Mouse (Mus musculus): ENCODE measurements around the gene Tnfsf13b. TPM values are rescaled to one million over a fixed set of nuclear protein-coding genes. Genes with fewer than 3 reads are reported as not detected.

Tnfsf13b gene
- polyA plus RNA-seq, 1 experiment from 2014 or later = 0.25 TPM

- peaks cover 16% of the 10 kb centered on the region for H3K4me1 ChIP-seq (replicated peaks; ENCODE audit: control insufficient read depth, insufficient read depth, low read length)
- DNase-seq (ENCODE audit: low spot score) (no peak), ATAC-seq (replicated peaks; ENCODE audit: low FRiP score) (no peak)
- H3K9me3 ChIP-seq (ENCODE audit: control insufficient read depth, low read length) = no peaks in the 10 kb centered on the region
- H3K4me3 ChIP-seq (ENCODE audit: low read depth, low read length) = peak overlapping the region; percentile 87
- peak overlapping the region; percentile 88 for H3K9ac ChIP-seq (ENCODE audit: low read depth, low read length)
- H3K4me2 ChIP-seq = peak overlapping the region; percentile 92
- no peaks in the 10 kb centered on the region for H3K27me3 ChIP-seq (replicated peaks; ENCODE audit: control insufficient read depth, insufficient read depth, low read length)
- H3K27ac ChIP-seq (ENCODE audit: low read depth, low read length) = no peak overlapping the region
- no peaks in the 10 kb centered on the region for H3K36me3 ChIP-seq (ENCODE audit: control insufficient read depth, insufficient read depth, low read length)
- 47% methylated on average over 18 of the region's 18 CpGs for WGBS
These were observed 27.6 kb upstream of the Tnfsf13b start for GRCm38 (mm10) chr8:9978475-9979230.

- ATAC-seq (replicated peaks; ENCODE audit: low FRiP score) (no peak), DNase-seq (ENCODE audit: low spot score) (no peak)
- Histone ChIP-seq H3K4me2 (peak overlapping the region; percentile 92), H3K27me3 (replicated peaks; ENCODE audit: control insufficient read depth, insufficient read depth, low read length) (no peaks in the 10 kb centered on the region), H3K4me3 (ENCODE audit: low read depth, low read length) (no peak overlapping the region), H3K9ac (ENCODE audit: low read depth, low read length) (no peak overlapping the region), H3K27ac (ENCODE audit: low read depth, low read length) (no peak overlapping the region), H3K36me3 (ENCODE audit: control insufficient read depth, insufficient read depth, low read length) (no peaks in the 10 kb centered on the region), H3K9me3 (ENCODE audit: control insufficient read depth, low read length) (no peaks in the 10 kb centered on the region), H3K4me1 (replicated peaks; ENCODE audit: control insufficient read depth, insufficient read depth, low read length) (peaks cover 16% of the 10 kb centered on the region)
- 43% methylated on average over 1 of the region's 1 CpGs for WGBS
These were observed 26.5 kb upstream of the Tnfsf13b start for GRCm38 (mm10) chr8:9979746-9980145.

GRCm38 (mm10) chr8:9980188-9980587 lies 26.1 kb upstream of the Tnfsf13b start:
- Histone ChIP-seq H3K9me3 (ENCODE audit: control insufficient read depth, low read length) (no peaks in the 10 kb centered on the region), H3K27me3 (replicated peaks; ENCODE audit: control insufficient read depth, insufficient read depth, low read length) (no peaks in the 10 kb centered on the region), H3K27ac (ENCODE audit: low read depth, low read length) (no peak overlapping the region), H3K9ac (ENCODE audit: low read depth, low read length) (no peak overlapping the region), H3K4me1 (replicated peaks; ENCODE audit: control insufficient read depth, insufficient read depth, low read length) (peaks cover 16% of the 10 kb centered on the region), H3K4me2 (peak overlapping the region; percentile 92; the same call in 1 of the 2 replicates), H3K36me3 (ENCODE audit: control insufficient read depth, insufficient read depth, low read length) (no peaks in the 10 kb centered on the region), H3K4me3 (ENCODE audit: low read depth, low read length) (no peak overlapping the region)
- ATAC-seq (replicated peaks; ENCODE audit: low FRiP score) (no peak), DNase-seq (ENCODE audit: low spot score) (no peak)

GRCm38 (mm10) chr8:10004115-10004514 lies 2.2 kb upstream of the Tnfsf13b start:
- no peak for ATAC-seq (replicated peaks; ENCODE audit: low FRiP score)

GRCm38 (mm10) chr8:10006986-10007659 lies 856 bp downstream of the Tnfsf13b start:
- Histone ChIP-seq H3K4me3 (ENCODE audit: low read depth, low read length) (peak overlapping the region; percentile 22), H3K4me1 (replicated peaks; ENCODE audit: control insufficient read depth, insufficient read depth, low read length) (no peaks in the 10 kb centered on the region), H3K36me3 (ENCODE audit: control insufficient read depth, insufficient read depth, low read length) (no peaks in the 10 kb centered on the region), H3K9ac (ENCODE audit: low read depth, low read length) (no peak overlapping the region), H3K27ac (ENCODE audit: low read depth, low read length) (no peak overlapping the region), H3K27me3 (replicated peaks; ENCODE audit: control insufficient read depth, insufficient read depth, low read length) (peaks cover 8% of the 10 kb centered on the region), H3K4me2 (peak overlapping the region; percentile 69), H3K9me3 (ENCODE audit: control insufficient read depth, low read length) (no peaks in the 10 kb centered on the region)
- 7% methylated on average over 29 of the region's 29 CpGs for WGBS
- DNase-seq (ENCODE audit: low spot score) (peak; percentile 46), ATAC-seq (replicated peaks; ENCODE audit: low FRiP score) (no peak)

More at GRCm38 (mm10) chr8:10004115-10004514, 2.2 kb upstream of the Tnfsf13b start:
- no peak overlapping the region for H3K9ac ChIP-seq (ENCODE audit: low read depth, low read length)
- no peaks in the 10 kb centered on the region for H3K9me3 ChIP-seq (ENCODE audit: control insufficient read depth, low read length)
- H3K4me3 ChIP-seq (ENCODE audit: low read depth, low read length) = no peak overlapping the region
- WGBS = 74% methylated on average over 7 of the region's 7 CpGs
- H3K27me3 ChIP-seq (replicated peaks; ENCODE audit: control insufficient read depth, insufficient read depth, low read length) = peaks cover 8% of the 10 kb centered on the region
- DNase-seq (ENCODE audit: low spot score) = no peak
- H3K4me1 ChIP-seq (replicated peaks; ENCODE audit: control insufficient read depth, insufficient read depth, low read length) = no peaks in the 10 kb centered on the region
- H3K4me2 ChIP-seq = no peak overlapping the region
- no peaks in the 10 kb centered on the region for H3K36me3 ChIP-seq (ENCODE audit: control insufficient read depth, insufficient read depth, low read length)
- H3K27ac ChIP-seq (ENCODE audit: low read depth, low read length) = no peak overlapping the region

- H3K4me1 ChIP-seq (replicated peaks; ENCODE audit: control insufficient read depth, insufficient read depth, low read length) = no peaks in the 10 kb centered on the region
- no peak overlapping the region for H3K9ac ChIP-seq (ENCODE audit: low read depth, low read length)
- peaks cover 8% of the 10 kb centered on the region for H3K27me3 ChIP-seq (replicated peaks; ENCODE audit: control insufficient read depth, insufficient read depth, low read length)
- no peak overlapping the region for H3K27ac ChIP-seq (ENCODE audit: low read depth, low read length)
- H3K36me3 ChIP-seq (ENCODE audit: control insufficient read depth, insufficient read depth, low read length) = no peaks in the 10 kb centered on the region
- no peaks in the 10 kb centered on the region for H3K9me3 ChIP-seq (ENCODE audit: control insufficient read depth, low read length)
- 38% methylated on average over 6 of the region's 6 CpGs for whole genome bisulfite sequencing
- H3K4me3 ChIP-seq (ENCODE audit: low read depth, low read length) = peak overlapping the region; percentile 22; the same call in 1 of the 2 replicates
- ATAC-seq (replicated peaks; ENCODE audit: low FRiP score) (no peak), DNase-seq (ENCODE audit: low spot score) (no peak)
- H3K4me2 ChIP-seq = peak overlapping the region; percentile 69
These were observed 1.4 kb downstream of the Tnfsf13b start for GRCm38 (mm10) chr8:10007660-10008028.

- H3K36me3 ChIP-seq (ENCODE audit: control insufficient read depth, insufficient read depth, low read length) = no peaks in the 10 kb centered on the region
- no peak for DNase-seq (ENCODE audit: low spot score)
These were observed 10.0 kb downstream of the Tnfsf13b start for GRCm38 (mm10) chr8:10016252-10016651.

GRCm38 (mm10) chr8:10017231-10017630 lies 11.0 kb downstream of the Tnfsf13b start:
- DNase-seq (ENCODE audit: low spot score) = no peak
- Histone ChIP-seq H3K4me3 (ENCODE audit: low read depth, low read length) (no peak overlapping the region), H3K27me3 (replicated peaks; ENCODE audit: control insufficient read depth, insufficient read depth, low read length) (no peaks in the 10 kb centered on the region), H3K9ac (ENCODE audit: low read depth, low read length) (no peak overlapping the region), H3K36me3 (ENCODE audit: control insufficient read depth, insufficient read depth, low read length) (no peaks in the 10 kb centered on the region), H3K27ac (ENCODE audit: low read depth, low read length) (no peak overlapping the region), H3K9me3 (ENCODE audit: control insufficient read depth, low read length) (no peaks in the 10 kb centered on the region), H3K4me2 (no peak overlapping the region), H3K4me1 (replicated peaks; ENCODE audit: control insufficient read depth, insufficient read depth, low read length) (no peaks in the 10 kb centered on the region)
- 80% methylated on average over 3 of the region's 3 CpGs for WGBS
- no peak for ATAC-seq (replicated peaks; ENCODE audit: low FRiP score)

More at GRCm38 (mm10) chr8:10016252-10016651, 10.0 kb downstream of the Tnfsf13b start:
- Histone ChIP-seq H3K9me3 (ENCODE audit: control insufficient read depth, low read length) (no peaks in the 10 kb centered on the region), H3K4me2 (no peak overlapping the region), H3K27ac (ENCODE audit: low read depth, low read length) (no peak overlapping the region), H3K4me3 (ENCODE audit: low read depth, low read length) (no peak overlapping the region), H3K9ac (ENCODE audit: low read depth, low read length) (no peak overlapping the region), H3K27me3 (replicated peaks; ENCODE audit: control insufficient read depth, insufficient read depth, low read length) (no peaks in the 10 kb centered on the region), H3K4me1 (replicated peaks; ENCODE audit: control insufficient read depth, insufficient read depth, low read length) (no peaks in the 10 kb centered on the region)
- ATAC-seq (replicated peaks; ENCODE audit: low FRiP score) = no peak
- 75% methylated on average over 1 of the region's 1 CpGs for WGBS

All from liver, embryonic 11.5 days (tissue).